Mouse (Mus musculus) Muller cell, postnatal 12 days (primary cell): Measurements from ENCODE around the gene Mrm1.

Source experiments
- DNase-seq: peaks from one replicate; pipeline ENCODE4 v3.0.0-alpha.2; 2015; ENCODE audit errors: inconsistent ontology term

Gene Mrm1

DNA sequence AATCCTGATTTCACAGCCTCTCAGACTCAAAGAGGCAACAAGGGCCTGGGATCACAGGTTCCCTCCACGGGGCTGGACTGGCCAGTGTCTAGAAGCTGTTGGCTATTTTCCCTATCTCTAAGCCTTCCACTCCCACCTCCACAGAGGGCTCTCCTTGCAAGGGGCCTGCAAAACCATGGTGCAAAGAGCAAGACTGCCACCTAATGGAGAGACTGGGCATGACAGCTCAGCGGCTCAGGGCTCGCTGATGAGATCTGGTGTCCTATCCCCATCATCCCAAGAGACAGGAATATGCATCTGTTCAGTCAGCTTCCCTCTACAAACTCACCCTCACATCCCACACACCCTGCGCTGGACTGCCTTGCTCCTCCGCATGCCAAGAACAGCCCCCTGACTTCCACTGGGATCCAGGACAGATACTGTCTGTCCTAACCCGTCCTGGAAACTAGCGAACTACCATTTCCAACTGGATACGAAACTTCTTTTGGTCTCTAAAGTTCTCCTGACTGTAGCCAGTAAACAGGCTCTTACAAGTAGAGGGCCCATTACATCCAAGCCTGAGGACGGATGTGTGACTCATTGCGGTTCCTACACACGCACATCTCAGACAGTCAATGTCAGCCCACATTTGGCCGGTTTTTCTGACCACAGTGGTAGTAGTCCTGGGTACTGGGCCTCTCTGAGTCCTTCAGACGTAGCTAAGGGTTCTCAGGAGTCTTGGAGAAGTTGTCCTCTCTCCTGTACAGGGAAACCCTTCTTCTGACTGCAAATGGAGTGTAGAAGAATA lies 5.4 kb downstream of the Mrm1 start:
- no peak for DNase-seq

DNA sequence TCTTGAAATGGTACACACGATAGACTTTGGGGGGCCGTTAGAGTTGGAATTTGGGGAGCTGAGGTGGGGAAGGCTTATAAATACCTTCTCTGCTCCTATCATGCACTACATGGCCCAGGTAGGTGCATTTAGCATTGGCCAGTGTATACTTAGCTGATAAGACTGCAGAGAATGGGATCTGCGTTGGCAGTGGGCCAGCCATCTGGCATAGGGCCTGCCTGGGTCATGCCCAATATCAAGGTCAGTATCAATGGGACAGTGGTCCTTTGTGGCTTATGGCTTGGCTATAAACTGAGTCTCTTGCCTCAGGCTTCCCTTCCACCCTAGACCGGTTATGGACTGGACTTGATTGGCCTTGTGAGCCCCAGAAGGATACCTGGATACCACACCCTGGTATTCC lies 14.9 kb downstream of the Mrm1 start:
- DNase-seq: no peak

DNA sequence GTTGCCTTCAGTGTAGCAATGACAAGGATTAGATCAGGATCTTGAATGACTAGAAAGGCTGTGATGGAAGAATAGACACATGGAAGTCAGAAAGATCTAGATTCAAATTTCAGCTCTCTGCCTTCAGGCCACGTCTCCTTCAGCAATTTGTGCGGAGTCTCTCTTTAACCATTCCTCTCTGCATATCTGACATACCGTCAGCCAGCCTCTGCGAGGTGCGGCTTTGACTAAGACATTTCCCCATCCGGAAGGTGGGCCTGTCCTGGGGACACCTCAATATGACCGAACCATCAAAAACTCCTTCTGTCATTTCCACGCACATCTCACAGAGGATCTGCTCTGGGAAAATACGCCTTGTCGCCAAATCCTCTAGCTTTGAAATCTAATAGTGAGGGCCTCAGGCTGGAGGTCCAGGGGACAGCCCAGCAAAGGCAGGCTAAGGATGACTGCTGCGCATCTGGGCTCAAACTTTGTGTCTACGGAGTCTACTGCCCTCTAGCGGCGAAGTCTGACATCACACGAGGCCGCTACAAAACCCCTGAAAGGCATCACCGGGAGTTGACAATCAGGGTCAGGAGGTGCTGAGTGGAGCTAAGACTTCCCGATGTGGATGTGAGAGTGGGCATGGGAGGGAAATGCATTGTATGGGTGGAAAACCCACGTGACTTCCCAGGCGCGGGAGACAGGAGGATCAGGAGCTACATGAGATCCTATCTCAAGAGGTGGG lies 21.5 kb downstream of the Mrm1 start:
- DNase-seq: peak; percentile 45

DNA sequence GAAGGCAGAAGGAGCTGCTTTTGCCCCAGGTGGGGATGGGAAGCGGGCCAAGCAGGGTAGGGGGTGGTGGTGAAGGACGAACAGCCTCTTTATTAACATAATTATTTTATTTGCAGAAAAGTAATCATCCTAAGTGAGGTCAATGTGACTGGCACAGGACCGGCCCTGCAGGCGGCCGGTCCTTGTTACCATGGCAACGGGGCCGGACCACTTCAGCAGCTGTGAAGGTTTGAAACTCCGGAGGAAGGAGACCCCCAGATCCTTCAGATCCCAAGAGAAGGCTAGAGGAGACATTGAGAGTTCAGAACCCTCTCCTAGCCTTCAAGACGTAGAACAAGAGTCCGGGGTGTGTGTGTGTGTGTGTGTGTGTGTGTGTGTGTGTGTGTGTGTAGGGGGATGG lies 22.3 kb downstream of the Mrm1 start:
- DNase-seq: no peak

DNA sequence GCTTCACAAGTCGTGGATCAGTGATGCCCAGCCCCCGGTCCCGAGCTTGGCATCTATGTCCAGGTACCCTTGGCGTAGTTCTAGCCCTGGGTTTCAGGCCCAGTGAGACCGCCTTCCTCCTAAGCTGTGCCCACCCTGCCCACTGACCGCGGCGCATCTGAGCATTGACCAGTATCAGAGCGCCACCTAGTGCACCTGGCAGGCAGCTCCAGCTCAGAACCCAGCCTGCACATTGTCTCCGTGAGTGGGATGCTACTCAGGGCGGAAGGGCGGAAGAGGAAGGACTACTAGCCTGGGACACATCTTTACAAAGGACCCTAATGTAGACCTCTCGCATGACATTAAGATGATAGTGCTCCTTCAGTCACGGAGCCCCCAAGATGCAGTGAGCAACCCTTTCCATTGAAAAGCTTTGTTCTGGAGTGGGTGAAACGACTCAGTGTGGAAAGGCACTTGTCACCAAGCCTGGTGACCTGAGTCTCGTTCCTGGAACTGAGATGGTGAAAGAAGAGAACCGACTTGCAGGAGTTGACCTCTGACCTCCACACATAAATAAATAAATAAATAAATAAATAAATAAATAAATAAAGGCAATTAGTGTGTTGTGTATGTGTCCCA lies 24.7 kb downstream of the Mrm1 start:
- DNase-seq: peak; percentile 61

- no peak for DNase-seq
Observed at GRCm38 (mm10) chr11:84793545-84793944, 25.8 kb downstream of the Mrm1 start.

- peak; percentile 67 for DNase-seq
Observed at GRCm38 (mm10) chr11:84790383-84790782, 28.9 kb downstream of the Mrm1 start.

GRCm38 (mm10) chr11:84780143-84780870 lies 39.0 kb downstream of the Mrm1 start:
- no peak for DNase-seq

GRCm38 (mm10) chr11:84775560-84775959 lies 43.8 kb downstream of the Mrm1 start:
- DNase-seq: no peak

DNA sequence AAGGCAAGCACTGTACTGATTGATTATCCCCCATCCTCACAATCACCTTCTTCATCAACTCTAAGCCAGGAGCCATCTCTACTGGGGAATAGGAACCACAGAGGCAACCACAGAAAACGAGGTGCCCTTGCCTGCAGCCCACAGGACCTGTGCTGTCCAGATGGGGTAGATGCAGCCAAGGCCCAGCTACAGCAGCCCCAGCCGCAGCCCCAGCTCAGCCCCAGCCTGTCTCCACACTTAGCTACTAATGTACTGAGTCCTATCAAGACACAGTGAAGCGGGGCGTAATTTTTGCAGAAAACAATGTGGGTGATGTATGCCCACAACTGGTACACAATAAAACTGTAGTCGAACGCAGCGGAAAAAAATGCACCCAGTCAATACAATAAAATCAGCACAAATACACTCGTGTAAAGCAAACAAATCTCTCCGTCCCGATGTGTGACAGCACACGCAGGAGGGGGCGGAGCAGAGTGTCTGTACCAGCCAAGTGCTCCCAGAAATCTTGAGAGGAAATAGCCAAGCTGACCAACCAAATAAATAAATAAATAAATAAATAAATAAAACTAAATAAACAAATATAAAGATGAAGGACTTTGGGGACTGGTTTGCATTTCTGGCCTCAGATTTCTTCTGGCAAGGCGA lies 44.3 kb downstream of the Mrm1 start:
- DNase-seq: no peak

DNA sequence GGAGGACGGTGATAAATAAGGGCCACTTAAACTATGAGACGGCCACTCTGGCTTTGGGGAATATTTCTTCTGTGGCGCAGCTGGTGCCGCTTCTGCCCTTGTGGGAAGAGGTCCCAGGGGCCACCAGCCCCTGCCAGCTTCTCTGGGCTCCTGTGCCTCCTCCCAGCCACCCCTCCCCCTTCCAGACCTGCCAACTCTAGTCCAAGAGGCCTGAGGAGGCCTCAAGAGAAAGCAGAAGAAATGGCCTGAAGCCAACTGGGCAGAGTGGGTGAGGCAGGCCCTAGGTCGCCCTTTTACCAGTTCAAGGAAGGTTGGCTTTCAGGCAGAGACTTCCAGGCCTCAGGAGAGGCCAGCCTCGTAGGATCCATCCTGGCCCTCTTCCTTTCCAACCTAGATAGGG lies 51.4 kb downstream of the Mrm1 start:
- no peak for DNase-seq

DNA sequence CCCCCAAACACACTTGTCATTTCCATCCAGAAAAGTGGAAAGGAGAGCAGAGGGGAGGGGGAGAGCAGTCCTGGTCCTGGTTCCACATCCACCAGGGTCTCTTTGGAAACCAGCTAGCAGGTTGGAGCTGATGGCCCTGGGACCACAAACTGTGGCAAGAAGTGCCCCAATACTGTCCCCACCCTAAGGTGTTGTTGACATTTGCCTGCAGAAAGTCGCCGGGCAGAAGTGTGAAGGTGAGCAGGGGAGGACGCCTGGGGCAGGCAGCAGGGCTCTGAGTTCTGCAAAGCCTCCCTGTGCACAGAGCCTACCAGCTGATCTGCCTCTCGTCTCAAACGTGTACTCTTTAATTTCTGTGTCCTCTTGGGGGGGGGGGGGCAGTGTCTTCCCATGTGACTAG lies 54.2 kb downstream of the Mrm1 start:
- no peak for DNase-seq

GRCm38 (mm10) chr11:84764527-84764961 lies 54.8 kb downstream of the Mrm1 start:
- DNase-seq: peak; percentile 25

DNA sequence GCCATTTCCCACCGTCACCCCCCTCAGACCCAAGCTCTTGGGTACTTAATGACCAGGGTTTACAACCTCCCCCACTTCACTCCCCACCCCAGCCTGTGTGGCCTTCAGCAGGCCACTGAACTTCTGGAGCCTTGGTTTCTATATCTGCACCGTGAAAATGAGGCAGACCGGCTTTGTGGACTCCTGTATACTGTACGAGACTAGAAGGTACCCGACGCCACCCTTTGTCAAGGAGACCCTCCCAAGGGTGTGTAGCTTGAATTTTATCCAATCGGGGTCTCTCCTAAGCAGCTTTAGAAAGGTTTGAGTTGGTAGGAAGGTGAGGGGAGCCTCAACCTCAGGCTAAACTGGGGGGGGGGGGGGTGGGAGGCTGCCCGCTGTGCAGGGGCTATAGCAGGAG lies 55.2 kb downstream of the Mrm1 start:
- DNase-seq: no peak
